Mouse (Mus musculus): ENCODE measurements at regions not wholly inside any gene's neighbourhood (a gene's known extent, or its start where the extent isn't known, plus 50 kb on each side); places are given as distances from the start of the nearest gene placed in this dataset.

DNA sequence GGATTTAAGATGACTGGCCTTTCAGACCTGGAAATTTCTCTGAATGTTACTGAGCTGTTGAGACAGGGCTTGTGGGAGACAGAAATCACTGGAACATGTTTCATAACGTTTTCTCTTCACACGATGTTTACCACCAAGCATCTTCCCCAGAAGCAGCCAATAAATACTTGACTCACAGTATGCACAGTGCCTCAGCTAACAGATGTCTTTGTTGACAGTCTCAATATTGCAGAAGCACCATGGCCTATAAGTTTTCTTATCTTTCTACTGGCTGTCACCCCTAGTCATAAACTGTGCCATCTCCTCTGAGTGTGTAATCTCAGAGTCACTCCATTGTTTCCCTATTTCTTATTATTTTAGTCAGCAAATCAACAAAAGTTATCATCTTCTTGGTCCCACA, 187.9 kb upstream of the Gm38303 start:
- intact Hi-C loops (cut with DNase I) = no loop called here

DNA sequence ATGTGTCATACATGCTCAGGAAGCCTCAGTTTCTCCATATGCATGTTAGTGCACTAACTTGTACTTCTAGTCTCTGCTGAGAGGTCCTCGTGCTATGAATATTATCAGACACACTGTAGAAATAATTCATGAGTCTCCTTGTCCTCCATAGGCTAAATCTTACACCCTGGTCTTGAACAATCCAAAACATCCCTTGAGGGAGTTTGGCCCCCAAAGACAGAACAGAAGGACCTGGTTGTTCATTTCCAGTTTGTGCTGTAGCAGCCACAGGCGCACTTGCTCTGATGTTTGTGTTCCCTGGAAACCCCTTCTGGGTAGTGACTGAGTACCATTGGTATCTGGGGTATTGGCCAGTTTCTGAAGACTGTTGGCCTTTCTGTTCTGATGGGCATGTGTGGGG, 176.7 kb upstream of the Gm38303 start:
- no peak for DNase-seq
- intact Hi-C loops (cut with DNase I) = no loop called here

More for the DNA sequence above, 187.9 kb upstream of the Gm38303 start:
- DNase-seq = no peak

DNA sequence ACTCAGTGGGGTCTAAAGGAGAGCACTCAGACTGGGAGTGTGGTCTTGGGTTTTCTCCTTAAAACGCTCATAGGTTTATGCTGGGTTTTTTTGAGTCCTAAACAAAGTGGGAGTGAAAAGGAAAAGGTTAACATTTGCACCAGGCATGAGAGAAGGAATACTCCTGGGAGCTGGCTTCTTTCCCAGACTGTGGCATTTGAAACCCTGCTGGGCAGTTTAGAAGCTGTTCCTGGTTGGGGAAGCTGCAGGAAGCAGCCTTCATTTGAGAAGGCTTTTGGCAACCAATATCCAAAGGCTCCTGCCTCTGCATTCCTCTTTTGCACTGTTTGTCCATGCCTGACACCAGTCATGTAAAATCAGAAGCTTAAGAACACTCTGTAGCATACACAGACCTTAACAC, 175.9 kb upstream of the Gm38303 start:
- peak in 1 of 2 experiments; percentile 2 for DNase-seq
- intact Hi-C loops (cut with DNase I) = no loop called here
